ENCODE assay signal across 8 mouse cellular contexts in the genomic region with DNA sequence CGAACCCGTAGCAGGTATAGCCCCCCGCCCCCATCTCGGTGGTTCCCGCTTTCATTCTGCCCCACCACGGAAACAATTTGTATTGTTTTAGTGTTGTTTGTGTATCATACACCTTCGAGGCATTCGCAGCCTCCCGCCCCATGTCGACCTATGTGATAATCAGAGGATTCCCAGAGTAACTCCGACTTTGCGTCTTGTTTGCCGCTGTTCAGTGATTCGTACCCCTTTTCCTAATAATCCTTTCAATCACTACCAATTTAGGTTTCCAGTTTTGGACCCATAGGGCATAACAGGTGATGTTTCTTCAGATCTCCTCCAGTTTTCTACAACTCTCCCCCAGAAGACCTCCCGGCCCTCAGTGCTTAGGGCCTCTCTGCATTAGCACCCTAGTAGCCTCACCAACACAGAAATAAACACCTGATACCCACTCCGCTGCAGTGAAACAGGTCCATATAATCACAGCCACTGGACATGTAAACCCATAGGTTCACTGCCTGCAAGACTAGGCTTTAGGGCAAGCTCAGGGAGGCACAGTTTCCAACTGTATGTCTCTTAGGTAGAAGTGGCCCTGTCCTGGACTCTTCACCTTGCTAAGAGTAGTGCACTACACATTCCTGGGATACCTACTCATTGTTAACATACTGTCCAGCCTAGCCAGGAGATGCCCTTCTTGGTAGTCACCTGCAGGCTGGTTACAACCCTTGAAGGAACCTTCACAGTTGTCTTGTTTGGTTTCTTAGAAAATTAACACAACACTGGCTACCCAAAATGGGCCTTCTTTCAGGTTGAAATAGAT. TPM values are rescaled to one million over a fixed set of nuclear protein-coding genes. Genes with fewer than 3 reads are reported as not detected.
DNase-seq lines count a peak whose midpoint lies in the region; ATAC-seq and TF ChIP-seq lines count a peak whose summit lies in the region.

No protein-coding gene starts in this region.

- H3K36me3 ChIP-seq in heart, embryonic 11.5 days (ENCODE audit: control insufficient read depth, insufficient read depth, low read length): peaks cover 2% of the 10 kb centered on the region; the same call in 1 of the 2 replicates
- peaks cover 0 to 13% of the 10 kb centered on the region in 2 experiments; a peak in 3 of 4 replicates for H3K36me3 ChIP-seq in MEL (ENCODE audit: control insufficient read depth in 1 of 2, insufficient read depth in 2 of 2, low read length in 2 of 2)
- no peaks in the 10 kb centered on the region for H3K36me3 ChIP-seq in heart, embryonic 16.5 days (ENCODE audit: control insufficient read depth, insufficient read depth)
- no peaks in the 10 kb centered on the region for H3K36me3 ChIP-seq in lung, postnatal 0 days (ENCODE audit: insufficient read depth, low read length)

- peak overlapping the region; percentile 88 for H3K4me3 ChIP-seq in heart, embryonic 11.5 days (ENCODE audit: low read depth, low read length)
- H3K4me3 ChIP-seq in MEL (ENCODE audit: control insufficient read depth in 1 of 2, insufficient read depth in 1 of 2, low read depth in 2 of 2, low read length in 2 of 2): peak overlapping the region; percentile 76 to 87
- H3K4me3 ChIP-seq in heart, embryonic 16.5 days (ENCODE audit: low read length): peak overlapping the region; percentile 70
- peak overlapping the region; percentile 78 for H3K4me3 ChIP-seq in lung, postnatal 0 days (ENCODE audit: low read depth, low read length)

- TF ChIP-seq RAD21 in MEL (IDR thresholded peaks at IDR 0.05; ENCODE audit: low read depth, low read length): no peak; the same call in 1 of the 2 replicates

- no peak for TF ChIP-seq CTCF in MEL (IDR thresholded peaks at IDR 0.05 in 2 of 3, conservative IDR thresholded peaks at IDR 0.05 in 1 of 3; ENCODE audit: control insufficient read depth in 1 of 3, insufficient read depth in 1 of 3, low read depth in 2 of 3, low read length in 3 of 3, poor library complexity in 1 of 3, severe bottlenecking in 1 of 3)
- no peak for TF ChIP-seq CTCF in lung, postnatal 0 days (IDR thresholded peaks at IDR 0.05)

- TF ChIP-seq EP300 in MEL (IDR thresholded peaks at IDR 0.05; ENCODE audit: low read depth in 1 of 2, low read length in 2 of 2): no peak
- peak; percentile 72 for TF ChIP-seq EP300 in lung, postnatal 0 days (IDR thresholded peaks at IDR 0.05)

- peak overlapping the region; percentile 82 for H3K27ac ChIP-seq in heart, embryonic 11.5 days (ENCODE audit: low read depth, low read length)
- peak overlapping the region; percentile 60 for H3K27ac ChIP-seq in MEL (ENCODE audit: control insufficient read depth, low read depth, low read length)
- H3K27ac ChIP-seq in heart, embryonic 16.5 days (ENCODE audit: low read length): no peak overlapping the region; the same call in 1 of the 2 replicates
- H3K27ac ChIP-seq in lung, postnatal 0 days (ENCODE audit: low read length): peak overlapping the region; percentile 85

- no peak for ATAC-seq in heart, embryonic 11.5 days (replicated peaks; ENCODE audit: insufficient number of reproducible peaks, low FRiP score, low TSS enrichment)
- ATAC-seq in heart, embryonic 16.5 days (replicated peaks; ENCODE audit: extremely low read depth, insufficient read depth, low FRiP score): no peak
- ATAC-seq in lung, postnatal 0 days: peak; percentile 71

- peak overlapping the region; percentile 92 for H3K4me2 ChIP-seq in heart, embryonic 11.5 days
- H3K4me2 ChIP-seq in heart, embryonic 16.5 days (ENCODE audit: low read depth, low read length): peak overlapping the region; percentile 98
- peak overlapping the region; percentile 85 for H3K4me2 ChIP-seq in lung, postnatal 0 days (replicated peaks; ENCODE audit: low read depth, low read length)

- H3K27me3 ChIP-seq in heart, embryonic 11.5 days (ENCODE audit: control insufficient read depth, insufficient read depth, low read length): no peaks in the 10 kb centered on the region
- no peaks in the 10 kb centered on the region for H3K27me3 ChIP-seq in MEL (ENCODE audit: control insufficient read depth in 1 of 2, insufficient read depth in 2 of 2, low read length in 2 of 2)
- H3K27me3 ChIP-seq in heart, embryonic 16.5 days (ENCODE audit: control insufficient read depth, insufficient read depth, low read length): no peaks in the 10 kb centered on the region
- no peaks in the 10 kb centered on the region for H3K27me3 ChIP-seq in lung, postnatal 0 days (replicated peaks; ENCODE audit: insufficient read depth, low read length)

- no peaks in the 10 kb centered on the region for H3K9me3 ChIP-seq in heart, embryonic 11.5 days (replicated peaks; ENCODE audit: control insufficient read depth, low read length)
- H3K9me3 ChIP-seq in MEL (replicated peaks; ENCODE audit: insufficient read depth, low read length): no peaks in the 10 kb centered on the region
- no peaks in the 10 kb centered on the region for H3K9me3 ChIP-seq in heart, embryonic 16.5 days (replicated peaks; ENCODE audit: control insufficient read depth, low read length)
- no peaks in the 10 kb centered on the region for H3K9me3 ChIP-seq in lung, postnatal 0 days (ENCODE audit: low read length)

- WGBS in heart, embryonic 11.5 days (ENCODE audit: insufficient replicate concordance): 5% methylated on average over 16 of the region's 16 CpGs
- WGBS in heart, embryonic 16.5 days: 7% methylated on average over 16 of the region's 16 CpGs
- 4% methylated on average over 16 of the region's 16 CpGs for WGBS in lung, postnatal 0 days

- H3K9ac ChIP-seq in heart, embryonic 11.5 days (ENCODE audit: low read depth, low read length): peak overlapping the region; percentile 92
- peak overlapping the region; percentile 88 for H3K9ac ChIP-seq in MEL (ENCODE audit: control insufficient read depth, low read depth, low read length, poor library complexity, severe bottlenecking)
- H3K9ac ChIP-seq in heart, embryonic 16.5 days (ENCODE audit: low read length): peak overlapping the region; percentile 94
- peak overlapping the region; percentile 77 for H3K9ac ChIP-seq in lung, postnatal 0 days (replicated peaks; ENCODE audit: low read depth)

- no peak for TF ChIP-seq POLR2A in MEL (IDR thresholded peaks at IDR 0.05; ENCODE audit: control insufficient read depth in 1 of 2, insufficient read depth in 1 of 2, low read depth in 1 of 2, low read length in 2 of 2, poor library complexity in 1 of 2)

- no peak for DNase-seq in heart, postnatal 4 days
- DNase-seq in MEL (ENCODE audit: low read depth, low spot score): peak; percentile 37
- peak; percentile 53 for DNase-seq in lung, postnatal 0 days (ENCODE audit: low spot score)
- no peak for DNase-seq in gastrocnemius, postnatal 36 days
- no peak for DNase-seq in c-Kit-positive CD71-positive TER-119-positive erythroid progenitor cells, embryonic 14.5 days (ENCODE audit: low spot score)
- no peak for DNase-seq in kidney, postnatal 14 days

- peaks cover 16% of the 10 kb centered on the region for H3K79me2 ChIP-seq in MEL (ENCODE audit: control insufficient read depth, insufficient read depth, low read length, poor library complexity)

- H3K4me1 ChIP-seq in heart, embryonic 11.5 days (ENCODE audit: control insufficient read depth, insufficient read depth, low read length): peaks cover 4% of the 10 kb centered on the region
- peaks cover 2 to 5% of the 10 kb centered on the region in 2 experiments; a peak in 3 of 4 replicates for H3K4me1 ChIP-seq in MEL (ENCODE audit: control insufficient read depth in 1 of 2, insufficient read depth in 2 of 2, low read length in 2 of 2)
- peaks cover 6% of the 10 kb centered on the region for H3K4me1 ChIP-seq in heart, embryonic 16.5 days (ENCODE audit: control insufficient read depth, insufficient read depth, low read length)
- H3K4me1 ChIP-seq in lung, postnatal 0 days (ENCODE audit: insufficient read depth, low read depth, low read length): peaks cover 4% of the 10 kb centered on the region; the same call in 1 of the 2 replicates

- intact Hi-C loops in gastrocnemius, postnatal 36 days (cut with DNase I): loop anchor here (2.0 kb wide), 1 partner anchor 44 kb away; the partner anchor contains the start of gene Dr1

TF ChIP-seq in MEL, 35 proteins besides CTCF, POLR2A, EP300 and RAD21 (continues in another document):
- TF ChIP-seq POLR2AphosphoS5 (IDR thresholded peaks at IDR 0.05; ENCODE audit: borderline replicate concordance, low read depth, low read length): no peak
- TF ChIP-seq CHD1 (IDR thresholded peaks at IDR 0.05; ENCODE audit: low read depth, low read length): 0 out of 2 replicates have a peak, but pooled peaks have one; percentile 38
- TF ChIP-seq USF2 (IDR thresholded peaks at IDR 0.05; ENCODE audit: borderline replicate concordance in 1 of 2, insufficient read depth in 1 of 2, low read depth in 1 of 2, low read length in 2 of 2): no peak

RNA-seq across cellular contexts. Expression of gene Pigg, which starts 0.9 kb away (rescaled TPM):
- 3.4 and 3.7 TPM in 2 replicates for polyA plus RNA-seq in heart, embryonic 11.5 days (2014; fragmentation: Nextera tagmentation; extraction: Ambion mirVana)
- 1 to 10 TPM; 4.6 to 4.8 TPM for total RNA-seq in heart, postnatal 4 days (2021)
- total RNA-seq in MEL (2012; rRNA removed): 8.9 and 11.2 TPM in 2 replicates
- 1 to 10 TPM in 1 of 2 experiments, not detected in 1; 6.7 TPM for polyA plus RNA-seq in MEL (2012; ENCODE audit: insufficient read depth in 1 of 2, insufficient read length in 2 of 2, low read depth in 1 of 2, low replicate concordance in 2 of 2, missing spikeins in 1 of 2)
- 5.4 and 6.3 TPM in 2 replicates for polyA plus RNA-seq in heart, embryonic 16.5 days (2015; fragmentation: Nextera tagmentation; extraction: Ambion mirVana)
- polyA plus RNA-seq in lung, postnatal 0 days (2015; fragmentation: Nextera tagmentation; extraction: Ambion mirVana): 4.6 and 6.4 TPM in 2 replicates
- total RNA-seq in gastrocnemius, postnatal 36 days (2021): 1 to 10 TPM; 3.1 to 3.6 TPM

RNA-seq across cellular contexts. Expression of gene Dr1, which starts 44.6 kb away (rescaled TPM):
- 32.8 and 36.5 TPM in 2 replicates for polyA plus RNA-seq in heart, embryonic 11.5 days (2014; fragmentation: Nextera tagmentation; extraction: Ambion mirVana)
- total RNA-seq in heart, postnatal 4 days (2021): 10 to 100 TPM; 25.4 to 26.5 TPM
- 32.5 and 36.3 TPM in 2 replicates for total RNA-seq in MEL (2012; rRNA removed)
- polyA plus RNA-seq in MEL (2012; ENCODE audit: insufficient read depth in 1 of 2, insufficient read length in 2 of 2, low read depth in 1 of 2, low replicate concordance in 2 of 2, missing spikeins in 1 of 2): 10 to 100 TPM in 1 of 2 experiments, not detected in 1; 47.2 TPM
- 26.6 and 28.9 TPM in 2 replicates for polyA plus RNA-seq in heart, embryonic 16.5 days (2015; fragmentation: Nextera tagmentation; extraction: Ambion mirVana)
- polyA plus RNA-seq in lung, postnatal 0 days (2015; fragmentation: Nextera tagmentation; extraction: Ambion mirVana): 27.7 and 32.5 TPM in 2 replicates
- 10 to 100 TPM; 13.6 to 13.9 TPM for total RNA-seq in gastrocnemius, postnatal 36 days (2021)

RNA-seq across cellular contexts. Expression of gene Gm42517, which starts 54.5 kb away (rescaled TPM):
- 0.16 TPM in 1 of 2 replicates, not detected in the other for polyA plus RNA-seq in heart, embryonic 11.5 days (2014; fragmentation: Nextera tagmentation; extraction: Ambion mirVana)
- under 1 TPM in 1 of 2 experiments, not detected in 1; 0.32 TPM for total RNA-seq in heart, postnatal 4 days (2021)
- total RNA-seq in MEL (2012; rRNA removed): not detected in 2 replicates
- not detected for polyA plus RNA-seq in MEL (2012; ENCODE audit: insufficient read depth in 1 of 2, insufficient read length in 2 of 2, low read depth in 1 of 2, low replicate concordance in 2 of 2, missing spikeins in 1 of 2)
- not detected in 2 replicates for polyA plus RNA-seq in heart, embryonic 16.5 days (2015; fragmentation: Nextera tagmentation; extraction: Ambion mirVana)
- 0.06 and 0.07 TPM in 2 replicates for polyA plus RNA-seq in lung, postnatal 0 days (2015; fragmentation: Nextera tagmentation; extraction: Ambion mirVana)
- total RNA-seq in gastrocnemius, postnatal 36 days (2021): under 1 TPM; 0.36 to 0.39 TPM

Comparison
In these comparisons a context has a peak if more than half of its experiments do, and no peak if none do; other contexts are left out.
1. DNase-seq: peak in MEL (single experiment) and lung, postnatal 0 days (single experiment); none in heart, postnatal 4 days (single experiment), gastrocnemius, postnatal 36 days (0 of 2), c-Kit-positive CD71-positive TER-119-positive erythroid progenitor cells, embryonic 14.5 days (single experiment) and kidney, postnatal 14 days (single experiment).
2. Peak in every context shown above with its lines, with median percentiles within 50 percentile points of each other: H3K4me2 ChIP-seq, H3K4me3 ChIP-seq and H3K9ac ChIP-seq.